ENCODE assay signal across 17 mouse cellular contexts in the genomic region with DNA sequence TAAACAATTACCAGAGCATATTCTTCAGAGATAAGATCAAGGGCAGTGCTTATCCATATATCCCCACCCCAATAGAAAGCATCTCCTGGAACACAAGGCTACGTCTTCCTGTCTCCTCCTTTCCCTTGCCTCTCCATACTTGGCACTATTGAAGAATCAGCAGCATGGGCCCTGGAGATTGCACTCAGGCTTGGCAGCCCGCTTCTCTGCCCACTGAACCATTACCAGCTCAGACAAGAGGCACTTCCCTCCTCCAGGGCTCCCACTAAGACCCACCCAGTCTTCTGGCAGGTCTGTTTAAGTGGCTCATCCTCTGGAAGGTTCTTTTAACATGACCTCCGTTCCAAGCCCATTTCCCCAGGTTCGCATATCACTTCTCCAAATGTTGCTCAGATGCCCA. TPM values are rescaled to one million over a fixed set of nuclear protein-coding genes. Genes with fewer than 3 reads are reported as not detected.
DNase-seq lines count a peak whose midpoint lies in the region; ATAC-seq and TF ChIP-seq lines count a peak whose summit lies in the region.
"Had no signal": no experiment of that assay in that cellular context is flagged by ENCODE, and none has a peak within 500 bp of the region (broad histone marks: within the 10 kb centered on the region; RNA-seq: fewer than 3 reads in every experiment).

No protein-coding gene starts in this region.

- no peak overlapping the region for H3K9ac ChIP-seq in kidney, embryonic 14.5 days (ENCODE audit: low read depth, low read length)
- H3K9ac ChIP-seq: embryonic facial prominence, embryonic 12.5 days; liver, embryonic 15.5 days had no signal

- H3K36me3 ChIP-seq in kidney, embryonic 14.5 days (ENCODE audit: control insufficient read depth, insufficient read depth, low read length), result peaks cover 4% of the 10 kb centered on the region; the same call in 1 of the 2 replicates
- no peaks in the 10 kb centered on the region for H3K36me3 ChIP-seq in testis, adult 2 months (ENCODE audit: control insufficient read depth, insufficient read depth, low read length)
- peaks cover 6% of the 10 kb centered on the region for H3K36me3 ChIP-seq in small intestine, adult 2 months (ENCODE audit: control insufficient read depth, insufficient read depth, low read length)

- H3K4me3 ChIP-seq in kidney, embryonic 14.5 days (ENCODE audit: low read length), result no peak overlapping the region
- H3K4me3 ChIP-seq in testis, adult 2 months (ENCODE audit: control insufficient read depth, low read depth, low read length), result peak overlapping the region; percentile 16
- 0 out of 2 replicates have a peak overlapping the region, but pooled peaks have one; percentile 13 for H3K4me3 ChIP-seq in small intestine, adult 2 months (ENCODE audit: low read depth, low read length)
- H3K4me3 ChIP-seq: embryonic facial prominence, embryonic 12.5 days; midbrain, embryonic 12.5 days had no signal

- no peak for TF ChIP-seq CTCF in testis, adult 2 months (IDR thresholded peaks at IDR 0.05; ENCODE audit: control insufficient read depth, insufficient read depth, insufficient replicate concordance, low read depth, low read length)
- TF ChIP-seq CTCF in small intestine, adult 2 months (IDR thresholded peaks at IDR 0.05; ENCODE audit: extremely low read depth, insufficient read length, insufficient replicate concordance, low read depth, low read length), result no peak

- peaks cover 18% of the 10 kb centered on the region for H3K4me1 ChIP-seq in kidney, embryonic 14.5 days (ENCODE audit: control insufficient read depth, insufficient read depth, low read length)
- peaks cover 10% of the 10 kb centered on the region for H3K4me1 ChIP-seq in testis, adult 2 months (ENCODE audit: control insufficient read depth, insufficient read depth, low read length)
- peaks cover 24% of the 10 kb centered on the region; the same call in 1 of the 2 replicates for H3K4me1 ChIP-seq in small intestine, adult 2 months (ENCODE audit: control insufficient read depth, insufficient read depth, insufficient read length, low read length)

- WGBS in kidney, embryonic 14.5 days, result 51% methylated on average over 4 of the region's 4 CpGs
- WGBS in small intestine, adult 2 months, result 35% methylated on average over 4 of the region's 4 CpGs

- no peak for ATAC-seq in kidney, embryonic 14.5 days (ENCODE audit: low FRiP score, low TSS enrichment)

- H3K9me3 ChIP-seq in kidney, embryonic 14.5 days (ENCODE audit: control insufficient read depth, low read length), result no peaks in the 10 kb centered on the region
- H3K9me3 ChIP-seq: embryonic facial prominence, embryonic 12.5 days; limb, embryonic 13.5 days; liver, embryonic 15.5 days; midbrain, embryonic 12.5 days had no signal

- H3K27ac ChIP-seq in kidney, embryonic 14.5 days (ENCODE audit: low read depth, low read length), result no peak overlapping the region
- no peak overlapping the region for H3K27ac ChIP-seq in testis, adult 2 months (ENCODE audit: control insufficient read depth, insufficient read depth, low read depth, low read length)
- peak overlapping the region; percentile 96 for H3K27ac ChIP-seq in small intestine, adult 2 months (ENCODE audit: insufficient read depth, low read depth, low read length)
- H3K27ac ChIP-seq: embryonic facial prominence, embryonic 12.5 days; limb, embryonic 13.5 days; liver, embryonic 15.5 days; midbrain, embryonic 12.5 days had no signal

- H3K27me3 ChIP-seq in kidney, embryonic 14.5 days (ENCODE audit: control insufficient read depth, insufficient read depth, low read length), result no peaks in the 10 kb centered on the region
- no peaks in the 10 kb centered on the region for H3K27me3 ChIP-seq in testis, adult 2 months (ENCODE audit: control insufficient read depth, insufficient read depth, low read length)
- H3K27me3 ChIP-seq in small intestine, adult 2 months (ENCODE audit: control insufficient read depth, insufficient read depth, low read length), result no peaks in the 10 kb centered on the region
- H3K27me3 ChIP-seq: embryonic facial prominence, embryonic 12.5 days; limb, embryonic 13.5 days; liver, embryonic 15.5 days had no signal

- H3K4me2 ChIP-seq in kidney, embryonic 14.5 days (replicated peaks; ENCODE audit: low read depth, low read length), result no peak overlapping the region

- TF ChIP-seq POLR2A in testis, adult 2 months (IDR thresholded peaks at IDR 0.05; ENCODE audit: control insufficient read depth, low read depth, low read length), result no peak
- TF ChIP-seq POLR2A in small intestine, adult 2 months (IDR thresholded peaks at IDR 0.05; ENCODE audit: low read depth, low read length), result no peak

- DNase-seq in cerebellum, postnatal 14 days, result peak; percentile 51 to 52
- no peak for DNase-seq in cerebellum, adult 8-10 months
- DNase-seq in kidney, adult 11 months, result peak; percentile 66
- DNase-seq in testis, postnatal 10 days (ENCODE audit: low spot score), result no peak
- DNase-seq in frontal cortex, adult 2 months (ENCODE audit: extremely low spot score in 1 of 2, low spot score in 1 of 2), result no peak
- DNase-seq: adrenal gland, adult 2 months; lung, postnatal 14 days; right cerebral cortex, adult 18-20 months; spleen, adult 18-20 months had no signal

RNA-seq across cellular contexts. Expression of a gene that starts 1.6 kb away (rescaled TPM):
- 0.19 and 0.72 TPM in 2 replicates for polyA plus RNA-seq in kidney, embryonic 14.5 days (2014; fragmentation: Nextera tagmentation; extraction: Ambion mirVana)
- 70.9 and 81.5 TPM in 2 replicates for polyA plus RNA-seq in testis, adult 2 months (2012; rRNA removed)
- 0.15 and 0.19 TPM in 2 replicates for polyA plus RNA-seq in small intestine, adult 2 months (2012; rRNA removed)
- polyA plus RNA-seq in frontal cortex, adult 2 months (2012; rRNA removed), result 0.14 TPM in 1 of 2 replicates, not detected in the other
- polyA plus RNA-seq: limb, embryonic 13.5 days; liver, embryonic 15.5 days had no signal

RNA-seq across cellular contexts. Expression of a gene that starts 1.7 kb away (rescaled TPM):
- polyA plus RNA-seq in kidney, embryonic 14.5 days (2014; fragmentation: Nextera tagmentation; extraction: Ambion mirVana), result 429 and 590 TPM in 2 replicates
- 68.7 and 75.6 TPM in 2 replicates for polyA plus RNA-seq in testis, adult 2 months (2012; rRNA removed)
- polyA plus RNA-seq in small intestine, adult 2 months (2012; rRNA removed), result 1,632 and 2,398 TPM in 2 replicates
- 500 and 513 TPM in 2 replicates for polyA plus RNA-seq in frontal cortex, adult 2 months (2012; rRNA removed)

RNA-seq across cellular contexts. Expression of a gene that starts 30.1 kb away (rescaled TPM):
- polyA plus RNA-seq in kidney, embryonic 14.5 days (2014; fragmentation: Nextera tagmentation; extraction: Ambion mirVana), result 0.09 and 0.11 TPM in 2 replicates
- 0.10 and 0.12 TPM in 2 replicates for polyA plus RNA-seq in testis, adult 2 months (2012; rRNA removed)
- 0.19 and 0.42 TPM in 2 replicates for polyA plus RNA-seq in small intestine, adult 2 months (2012; rRNA removed)
- polyA plus RNA-seq in frontal cortex, adult 2 months (2012; rRNA removed), result 90.2 and 94.9 TPM in 2 replicates
- polyA plus RNA-seq: thymus, postnatal 0 days had no signal

RNA-seq across cellular contexts. Expression of a gene that starts 32.3 kb away (rescaled TPM):
- 64.7 and 65.1 TPM in 2 replicates for polyA plus RNA-seq in kidney, embryonic 14.5 days (2014; fragmentation: Nextera tagmentation; extraction: Ambion mirVana)
- polyA plus RNA-seq in testis, adult 2 months (2012; rRNA removed), result 182 and 184 TPM in 2 replicates
- 111 and 261 TPM in 2 replicates for polyA plus RNA-seq in small intestine, adult 2 months (2012; rRNA removed)
- polyA plus RNA-seq in frontal cortex, adult 2 months (2012; rRNA removed), result 13.0 and 13.7 TPM in 2 replicates

Comparison
In these comparisons a context has a peak if more than half of its experiments do, and no peak if none do; other contexts are left out.
1. DNase-seq: peak in cerebellum, postnatal 14 days (2 of 2) and kidney, adult 11 months (single experiment); none in cerebellum, adult 8-10 months (single experiment), testis, postnatal 10 days (single experiment) and frontal cortex, adult 2 months (0 of 2).
2. RNA of a gene that starts 1.6 kb away (polyA plus RNA-seq): 70.9 to 81.5 TPM in testis, adult 2 months; 0.19 to 0.72 TPM in kidney, embryonic 14.5 days, 0.15 to 0.19 TPM in small intestine, adult 2 months and 0.14 TPM in frontal cortex, adult 2 months; every median in the first group is over 10 times any median in the second.
3. RNA of a gene that starts 30.1 kb away (polyA plus RNA-seq): 90.2 to 94.9 TPM in frontal cortex, adult 2 months; 0.19 to 0.42 TPM in small intestine, adult 2 months, 0.10 to 0.12 TPM in testis, adult 2 months and 0.09 to 0.11 TPM in kidney, embryonic 14.5 days; every median in the first group is over 10 times any median in the second.